Mouse (Mus musculus): ENCODE measurements at regions not wholly inside any gene's neighbourhood (a gene's known extent, or its start where the extent isn't known, plus 50 kb on each side); places are given as distances from the start of the nearest gene placed in this dataset.

- in situ Hi-C loops (cut with MboI; ENCODE audit: unreplicated experiment in 2 of 2), result no loop called here
These were observed 352.8 kb downstream of the Sorl1 start for GRCm38 (mm10) chr9:41771276-41771675.

- in situ Hi-C loops (cut with MboI; ENCODE audit: unreplicated experiment in 2 of 2), result no loop called here
These were observed 355.8 kb downstream of the Sorl1 start for GRCm38 (mm10) chr9:41768316-41768715.

- in situ Hi-C loops (cut with MboI; ENCODE audit: unreplicated experiment in 2 of 2), result no loop called here
These were observed 357.6 kb downstream of the Sorl1 start for GRCm38 (mm10) chr9:41766533-41766920.

- in situ Hi-C loops (cut with MboI; ENCODE audit: unreplicated experiment in 2 of 2), result no loop called here
These were observed 358.1 kb downstream of the Sorl1 start for GRCm38 (mm10) chr9:41765816-41766532.

GRCm38 (mm10) chr9:41761050-41761576 is 363.0 kb downstream of the Sorl1 start:
- in situ Hi-C loops (cut with MboI; ENCODE audit: unreplicated experiment in 2 of 2), result no loop called here

- in situ Hi-C loops (cut with MboI; ENCODE audit: unreplicated experiment in 2 of 2), result no loop called here
These were observed 369.6 kb downstream of the Sorl1 start for GRCm38 (mm10) chr9:41754434-41755002.

GRCm38 (mm10) chr9:41745979-41746647 is 378.0 kb downstream of the Sorl1 start:
- in situ Hi-C loops (cut with MboI; ENCODE audit: unreplicated experiment in 2 of 2), result no loop called here

GRCm38 (mm10) chr9:41741500-41741899 is 382.6 kb downstream of the Sorl1 start:
- in situ Hi-C loops (cut with MboI; ENCODE audit: unreplicated experiment in 2 of 2), result no loop called here

GRCm38 (mm10) chr9:41740536-41740935 is 383.6 kb downstream of the Sorl1 start:
- in situ Hi-C loops (cut with MboI; ENCODE audit: unreplicated experiment in 2 of 2), result no loop called here

GRCm38 (mm10) chr9:41737671-41738070 is 386.4 kb downstream of the Sorl1 start:
- in situ Hi-C loops (cut with MboI; ENCODE audit: unreplicated experiment in 2 of 2), result no loop called here

- in situ Hi-C loops (cut with MboI; ENCODE audit: unreplicated experiment in 2 of 2), result no loop called here
These were observed 387.2 kb downstream of the Sorl1 start for GRCm38 (mm10) chr9:41736881-41737280.

- in situ Hi-C loops (cut with MboI; ENCODE audit: unreplicated experiment in 2 of 2), result no loop called here
These were observed 387.8 kb downstream of the Sorl1 start for GRCm38 (mm10) chr9:41736234-41736859.

- in situ Hi-C loops (cut with MboI; ENCODE audit: unreplicated experiment in 2 of 2), result no loop called here
These were observed 388.5 kb downstream of the Sorl1 start for GRCm38 (mm10) chr9:41735448-41736233.

GRCm38 (mm10) chr9:41734925-41735447 is 389.1 kb downstream of the Sorl1 start:
- in situ Hi-C loops (cut with MboI; ENCODE audit: unreplicated experiment in 2 of 2), result no loop called here

GRCm38 (mm10) chr9:41721609-41722008 is 402.5 kb downstream of the Sorl1 start:
- in situ Hi-C loops (cut with MboI; ENCODE audit: unreplicated experiment in 2 of 2), result no loop called here

GRCm38 (mm10) chr9:41715231-41715630 is 408.9 kb downstream of the Sorl1 start:
- in situ Hi-C loops (cut with MboI; ENCODE audit: unreplicated experiment in 2 of 2), result no loop called here

GRCm38 (mm10) chr9:41705972-41706371 is 418.1 kb downstream of the Sorl1 start:
- in situ Hi-C loops (cut with MboI; ENCODE audit: unreplicated experiment in 2 of 2), result no loop called here

GRCm38 (mm10) chr9:41705461-41705903 is 418.6 kb downstream of the Sorl1 start:
- in situ Hi-C loops (cut with MboI; ENCODE audit: unreplicated experiment in 2 of 2), result no loop called here

GRCm38 (mm10) chr9:41703091-41703490 is 421.0 kb downstream of the Sorl1 start:
- in situ Hi-C loops (cut with MboI; ENCODE audit: unreplicated experiment in 2 of 2), result no loop called here

- in situ Hi-C loops (cut with MboI; ENCODE audit: unreplicated experiment in 2 of 2), result no loop called here
These were observed 423.4 kb downstream of the Sorl1 start for GRCm38 (mm10) chr9:41700683-41701082.

Data from v-Abl transformed pro-B cells (cell line).